Mouse (Mus musculus): Measurements from ENCODE around the gene Hspb1.
A peak's percentile ranks its signal among the peaks of the same experiment; 100 is the strongest.

Hspb1 gene

DNA sequence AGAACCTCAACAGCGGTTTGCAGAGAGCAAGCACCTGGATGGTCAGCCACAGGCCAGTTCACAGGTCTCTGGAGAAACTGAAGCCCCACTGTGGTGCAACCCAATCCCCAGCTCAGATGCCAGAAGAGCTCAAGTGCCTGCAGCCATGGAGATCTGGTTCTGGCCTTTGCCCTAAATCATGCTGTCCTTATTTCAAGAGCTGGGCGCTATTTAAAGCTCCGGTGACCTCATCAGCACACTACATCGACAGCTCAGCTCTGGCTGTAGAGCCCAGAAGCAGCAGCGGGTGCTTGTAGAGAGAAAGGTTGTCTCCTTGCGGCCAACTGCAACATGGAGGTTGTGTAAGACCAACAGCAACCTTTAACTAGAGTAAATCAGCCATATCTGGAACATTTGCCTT is 26.4 kb downstream of the Hspb1 start:
- DNase-seq: no peak

DNA sequence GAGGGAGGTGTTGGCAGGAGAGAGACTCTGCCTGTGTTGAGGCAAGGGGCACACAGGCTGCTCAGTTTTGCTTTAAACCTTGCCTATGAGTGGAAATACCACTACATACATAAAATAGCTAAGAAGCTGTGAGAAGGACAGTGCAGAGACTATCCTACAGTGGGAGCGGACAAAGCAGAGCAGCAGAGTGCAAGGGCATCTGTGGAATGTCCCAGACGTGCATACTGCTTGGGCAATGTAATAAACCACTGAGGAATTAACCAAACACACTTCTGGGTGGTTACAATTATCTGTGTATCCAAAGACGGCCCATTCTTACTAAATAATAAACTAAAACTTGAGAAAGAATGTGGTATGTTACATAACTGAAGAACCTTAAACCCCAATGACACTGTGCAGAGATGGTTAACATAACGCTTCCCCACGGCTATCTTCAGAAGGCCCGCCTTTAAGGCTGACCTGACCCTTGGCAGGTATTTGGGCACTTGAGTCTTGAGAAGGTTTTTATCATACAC is 28.4 kb downstream of the Hspb1 start:
- DNase-seq: no peak

DNA sequence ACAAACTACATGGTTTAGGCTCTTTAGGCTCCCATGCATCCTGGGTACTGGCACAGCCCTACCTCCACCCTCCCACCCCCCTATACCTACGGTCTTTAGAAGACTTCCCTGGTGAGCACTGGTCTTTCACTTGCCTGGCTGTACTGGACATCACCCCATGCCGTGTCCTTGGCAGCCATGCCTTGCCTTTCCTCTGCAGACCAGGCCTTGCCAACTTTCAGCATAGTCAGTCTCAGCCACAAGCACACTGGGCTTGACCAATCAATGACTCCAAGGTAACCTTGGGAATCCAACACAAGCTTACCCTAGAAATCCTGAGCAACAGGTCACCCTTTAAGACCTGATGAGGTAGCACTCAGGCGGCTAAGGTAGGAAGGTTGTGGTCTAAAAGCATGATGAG is 28.9 kb downstream of the Hspb1 start:
- DNase-seq: peak; percentile 60 to 71

DNA sequence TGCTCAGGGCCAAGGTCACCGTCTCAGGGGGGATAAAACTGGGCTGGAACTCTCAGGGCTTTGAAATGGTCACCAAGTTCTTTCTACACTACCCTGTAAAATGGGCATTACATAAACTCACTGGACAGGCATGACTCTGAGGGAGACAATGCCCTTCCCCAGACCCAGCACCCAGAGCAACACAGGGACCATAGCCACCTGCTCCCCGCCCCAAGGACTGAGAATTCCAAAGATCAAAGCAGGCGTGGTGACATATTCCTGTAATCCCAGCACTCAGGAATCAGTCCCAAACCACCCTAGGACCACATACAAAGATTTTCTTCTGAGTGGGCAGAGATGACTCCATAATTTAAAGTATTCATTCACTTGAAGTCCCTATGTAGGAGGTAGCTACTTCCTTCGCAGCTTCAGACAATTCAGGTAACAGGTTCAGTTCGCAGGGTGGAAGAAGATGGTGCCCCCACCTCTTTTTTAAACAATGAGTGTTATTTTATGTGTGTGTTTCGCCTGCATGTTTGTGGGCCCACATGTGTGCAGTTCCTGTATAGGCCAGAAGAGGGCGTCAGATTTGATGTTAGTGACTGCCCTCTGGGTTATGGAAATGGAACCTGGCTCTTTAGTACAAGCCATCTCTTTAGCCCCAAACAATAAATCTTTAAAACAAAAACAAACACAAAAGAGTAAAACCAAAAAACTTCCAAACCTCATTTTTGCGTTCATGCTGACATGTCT is 29.8 kb downstream of the Hspb1 start:
- no peak for DNase-seq

DNA sequence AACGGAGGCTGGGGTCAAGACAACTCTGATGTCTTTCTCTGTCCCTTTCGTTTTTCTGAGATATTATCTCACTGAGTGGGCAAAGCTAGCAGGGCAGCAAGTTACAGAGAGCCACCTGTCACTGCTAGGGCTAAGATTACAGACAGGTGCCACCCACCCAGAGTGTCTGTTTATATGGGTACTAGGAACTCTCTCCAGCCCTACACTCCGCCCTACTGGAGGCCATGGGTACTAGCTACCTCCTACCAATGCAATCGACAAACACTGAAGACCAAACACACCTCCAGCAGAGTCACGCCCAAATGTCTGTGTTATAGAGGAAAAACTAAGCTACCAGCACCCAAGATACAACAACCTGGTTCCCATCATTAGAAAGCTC is 30.3 kb downstream of the Hspb1 start:
- DNase-seq: no peak

DNA sequence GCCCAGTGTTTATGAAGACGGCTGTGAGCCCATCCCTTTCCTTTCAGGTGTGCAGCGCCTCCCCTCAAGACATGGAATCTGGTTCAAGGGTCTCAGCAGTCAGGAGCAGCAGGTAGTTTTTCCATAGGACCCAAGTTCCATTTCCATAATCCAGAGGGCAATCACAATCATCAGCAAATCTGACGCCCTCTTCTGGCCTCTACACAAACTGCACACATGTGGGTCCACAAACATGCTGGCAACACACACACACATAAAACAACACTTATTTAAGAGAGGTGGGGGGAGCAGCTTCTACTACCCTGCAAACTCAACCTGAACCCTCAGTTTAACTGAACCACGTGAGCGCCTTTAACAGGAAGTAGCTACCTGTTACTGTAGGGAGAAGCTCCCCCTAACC is 30.9 kb downstream of the Hspb1 start:
- DNase-seq: no peak

DNA sequence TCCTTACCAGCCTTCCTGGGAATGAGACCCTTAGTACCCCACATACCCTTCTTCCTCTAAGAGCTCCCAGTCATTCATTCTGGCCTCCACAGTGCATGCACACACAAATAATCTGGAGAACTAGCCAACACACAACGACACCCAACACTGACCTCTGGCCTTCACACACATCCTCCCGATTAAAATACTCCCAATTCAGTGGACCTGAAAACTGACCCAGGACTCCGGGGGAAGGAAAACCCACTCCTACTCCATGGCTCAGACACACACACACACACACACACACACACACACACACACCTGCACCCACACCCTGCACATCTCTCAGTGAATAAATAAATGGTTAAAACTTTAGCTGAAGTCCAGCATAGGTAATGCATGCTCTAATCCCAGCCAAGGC is 32.2 kb downstream of the Hspb1 start:
- no peak for DNase-seq

DNA sequence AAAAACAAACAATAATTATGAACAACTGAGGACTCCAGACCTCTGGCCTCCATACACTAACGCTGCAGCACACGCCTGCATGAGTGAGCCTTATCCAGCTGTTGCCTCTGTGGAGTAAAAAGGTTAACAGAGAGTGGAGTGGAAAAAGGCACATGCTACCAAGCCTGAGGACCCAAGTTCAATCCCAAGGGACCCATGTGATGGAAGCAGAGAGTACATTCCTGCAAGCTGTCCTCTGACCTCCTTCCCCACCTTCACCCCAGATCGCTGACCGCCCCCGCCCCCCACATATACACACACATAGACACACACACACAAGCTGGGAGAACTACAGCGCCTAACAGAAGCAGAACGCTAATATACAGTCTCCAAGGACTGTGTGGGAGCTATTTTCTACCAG is 36.2 kb downstream of the Hspb1 start:
- no peak for DNase-seq

DNA sequence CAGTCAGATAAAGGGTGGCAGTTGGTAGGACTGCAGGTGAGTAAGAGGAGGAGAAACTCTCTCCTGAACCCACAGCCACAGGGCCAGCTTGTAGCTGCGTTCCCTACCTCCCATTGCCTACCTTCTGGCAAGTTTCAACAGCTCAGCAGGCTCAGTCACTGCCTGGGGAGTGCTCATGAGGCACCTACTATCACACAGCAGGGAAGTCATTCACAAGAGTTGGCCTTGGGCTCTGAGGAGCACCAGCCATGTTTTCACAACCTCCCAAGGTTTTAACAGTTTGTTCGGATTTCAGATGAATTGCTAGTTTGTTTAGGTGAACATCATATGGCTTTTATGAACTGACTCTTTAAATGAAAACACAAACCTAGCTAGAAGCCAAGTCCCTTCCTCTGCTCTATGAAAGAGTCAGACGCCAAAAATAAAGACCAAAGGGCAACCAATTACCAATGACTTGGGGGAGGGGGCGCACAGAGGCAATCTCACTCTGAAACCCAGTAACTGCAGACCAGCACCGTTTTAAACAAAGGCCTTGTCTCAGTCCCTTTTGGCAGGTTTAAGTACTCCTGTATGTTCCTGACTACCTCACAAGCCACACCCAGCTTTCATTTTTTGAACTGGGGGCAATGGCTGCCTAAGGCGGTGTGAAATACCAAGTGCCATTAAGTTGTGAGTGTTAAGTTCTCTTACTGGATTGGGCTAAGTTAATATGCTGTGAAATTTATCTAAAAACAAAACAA is 42.1 kb downstream of the Hspb1 start:
- DNase-seq: no peak

DNA sequence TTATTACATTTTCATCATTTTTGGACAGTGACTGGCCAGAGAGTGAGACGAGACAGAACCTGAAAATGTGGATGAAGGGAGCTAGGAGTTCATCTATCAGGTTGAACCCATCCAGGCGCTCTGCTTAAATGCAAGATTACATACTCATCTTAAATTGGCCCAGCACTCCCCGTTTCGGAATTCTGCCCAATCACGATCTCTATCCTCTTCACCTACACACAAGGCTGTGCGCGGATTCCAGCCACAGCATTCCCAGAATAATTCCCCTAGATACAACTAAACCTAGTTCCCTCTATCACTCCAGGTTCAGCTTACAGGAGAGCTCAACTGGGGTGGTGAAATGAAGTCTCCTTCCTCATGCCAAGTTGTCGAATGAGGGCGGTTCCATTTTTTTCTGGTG is 43.8 kb downstream of the Hspb1 start:
- no peak for DNase-seq

DNA sequence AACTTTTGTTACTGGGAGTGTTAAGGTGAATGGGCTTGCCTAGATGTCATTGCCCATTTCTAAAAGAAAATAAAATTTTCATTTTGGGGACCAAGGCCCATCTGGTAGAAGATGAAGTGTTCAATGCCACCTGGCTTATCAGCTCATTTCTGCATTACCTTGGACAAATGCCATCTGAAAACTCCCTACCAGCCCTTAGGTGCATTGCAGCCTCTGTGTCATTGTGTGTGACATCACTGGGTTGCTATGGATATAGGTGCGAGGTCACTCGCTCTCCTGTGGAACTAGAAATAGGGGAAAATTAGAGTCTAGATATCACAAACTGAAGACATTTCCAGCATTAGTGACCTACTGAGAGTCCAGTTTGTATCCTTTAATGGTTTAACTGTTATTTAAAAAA is 44.6 kb downstream of the Hspb1 start:
- DNase-seq: peak; percentile 38 to 53

DNA sequence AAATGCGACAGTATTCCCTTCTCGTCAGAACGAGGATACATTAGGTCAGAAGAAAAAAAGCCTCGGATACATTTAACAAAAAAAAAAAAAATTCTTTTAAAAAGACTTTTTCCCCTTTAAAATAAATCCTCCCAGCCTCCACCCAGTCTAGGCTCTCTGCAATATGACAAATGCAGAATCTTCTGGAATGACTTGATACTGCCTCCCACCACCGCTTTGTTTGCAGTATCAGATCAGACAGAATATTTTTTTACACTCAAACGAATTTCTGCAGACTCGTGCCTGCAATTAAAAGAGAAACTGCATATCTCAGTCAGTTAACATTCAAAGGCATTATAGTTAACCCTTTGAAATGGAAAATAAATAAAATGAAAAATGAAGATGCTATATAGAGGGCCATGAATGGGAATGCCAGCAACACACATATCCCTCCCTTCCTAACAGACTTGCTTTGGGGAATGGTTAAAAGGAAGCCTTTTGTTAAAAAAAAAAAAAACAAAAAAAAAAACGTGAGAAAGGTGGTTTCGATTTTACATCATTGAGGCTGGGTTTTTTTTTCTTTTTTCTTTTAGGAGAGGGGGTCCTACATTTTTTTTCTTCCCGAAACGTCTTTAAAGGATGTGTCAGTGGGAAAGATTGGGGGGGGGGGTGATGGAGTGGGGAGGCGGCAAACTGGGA is 45.6 kb downstream of the Hspb1 start:
- no peak for DNase-seq

DNA sequence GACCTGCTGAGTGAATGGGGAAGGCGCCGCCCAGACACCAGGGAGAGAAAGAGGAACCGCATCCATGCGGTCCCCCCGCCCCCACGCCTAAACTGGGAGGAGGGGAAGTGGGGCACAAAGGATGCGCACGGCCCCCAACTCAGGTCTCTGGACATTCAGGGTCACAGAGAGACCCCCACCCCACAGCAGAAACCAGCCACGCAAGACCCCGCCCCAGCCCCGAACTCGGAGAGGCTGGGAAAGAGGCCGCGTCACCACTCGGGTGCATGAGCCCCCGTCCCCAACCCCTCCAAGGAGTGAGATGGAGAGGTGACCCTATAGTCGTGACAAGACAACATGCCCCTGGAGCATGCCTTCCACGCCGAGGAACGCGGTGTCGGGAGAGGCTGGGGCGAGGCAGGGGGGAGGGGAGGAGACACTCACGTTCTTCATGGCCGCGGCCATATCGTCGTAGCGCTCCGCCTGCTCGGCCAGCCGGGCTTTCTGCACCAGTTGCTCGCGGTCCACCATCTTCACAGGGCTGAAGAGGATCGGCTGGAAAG is 46.3 kb downstream of the Hspb1 start:
- DNase-seq: peak; percentile 91

DNA sequence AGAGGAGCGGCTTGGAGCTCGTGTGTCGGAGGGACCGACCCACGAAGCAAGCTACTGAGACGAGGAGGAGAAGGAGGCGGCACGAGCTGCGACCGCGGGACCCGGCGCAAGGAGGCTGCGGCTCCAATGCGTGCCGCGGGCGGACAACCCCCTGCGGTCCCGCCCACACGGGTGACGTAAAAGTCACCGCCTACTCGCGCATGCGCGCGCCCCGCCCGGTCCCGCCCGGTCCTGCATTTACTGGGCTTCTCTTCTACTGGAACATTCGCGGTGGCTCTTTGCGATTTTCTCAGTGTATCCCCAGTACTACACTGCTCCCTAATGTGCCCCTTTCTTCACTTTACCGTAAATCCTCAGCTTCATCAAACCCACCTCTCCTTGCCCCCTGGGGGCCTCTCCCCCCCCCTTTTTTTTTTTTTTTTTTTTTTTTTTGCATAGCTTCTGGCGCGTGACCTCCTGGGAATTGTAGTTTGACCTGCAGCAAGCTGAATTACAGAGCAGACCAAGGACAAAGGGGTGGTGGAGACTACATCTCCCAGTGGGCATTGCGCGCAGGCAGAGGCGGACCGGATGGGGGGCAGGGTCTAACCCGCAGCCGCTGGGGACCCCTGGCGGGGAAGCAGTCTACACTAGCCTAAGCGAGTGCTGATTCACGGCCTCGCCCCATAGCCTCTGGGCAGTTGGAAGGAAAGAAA is 46.9 kb downstream of the Hspb1 start, which contains the start of gene Ywhag:
TSS of gene Ywhag (minus strand) at position 136 of the 695 bp plus-strand sequence.
- peak; percentile 99 for DNase-seq

DNA sequence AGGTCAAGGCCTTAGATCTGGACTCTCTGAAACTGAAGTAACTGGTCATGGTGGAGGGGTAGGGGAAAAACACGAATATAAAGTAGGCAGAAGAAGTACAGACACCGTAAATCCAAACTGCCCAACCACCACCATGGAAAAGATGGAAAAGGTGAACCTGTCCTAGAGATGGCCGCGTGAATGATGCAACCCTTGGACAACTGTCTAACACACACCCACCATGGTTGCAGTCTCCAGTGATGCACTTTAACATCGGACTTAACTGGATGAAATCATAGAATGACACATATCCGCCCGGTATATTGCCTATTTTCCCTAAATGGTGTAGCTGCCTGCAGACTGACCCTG is 47.4 kb downstream of the Hspb1 start:
- DNase-seq: no peak

DNA sequence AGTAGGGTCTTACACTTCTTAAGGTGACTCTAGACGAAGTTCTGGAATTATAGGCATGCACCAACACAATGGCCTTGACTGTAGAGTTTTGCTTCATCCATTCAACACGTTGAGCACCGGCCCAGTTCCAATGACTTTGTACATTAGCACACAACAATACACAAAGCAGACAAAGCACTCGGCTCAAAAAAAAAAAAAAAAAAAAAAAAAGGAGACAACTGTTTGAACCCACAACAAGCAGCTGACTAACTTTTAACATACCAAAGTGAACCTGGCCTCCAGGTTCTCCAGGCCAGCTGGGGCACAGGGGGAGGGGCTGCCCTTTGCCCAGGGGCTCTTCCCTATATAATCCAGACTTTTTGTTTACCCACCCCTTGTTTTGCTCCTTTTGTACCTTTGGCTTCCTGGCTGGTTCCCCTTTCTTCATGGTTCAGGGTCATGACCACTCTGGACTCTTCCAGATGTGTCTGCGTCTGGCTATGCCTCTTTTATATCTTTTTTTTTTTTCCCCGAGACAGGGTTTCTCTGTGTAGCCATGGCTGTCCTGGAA is 48.0 kb downstream of the Hspb1 start:
- no peak for DNase-seq
